Mouse (Mus musculus): ENCODE results near the gene Gm49336.

DNA sequence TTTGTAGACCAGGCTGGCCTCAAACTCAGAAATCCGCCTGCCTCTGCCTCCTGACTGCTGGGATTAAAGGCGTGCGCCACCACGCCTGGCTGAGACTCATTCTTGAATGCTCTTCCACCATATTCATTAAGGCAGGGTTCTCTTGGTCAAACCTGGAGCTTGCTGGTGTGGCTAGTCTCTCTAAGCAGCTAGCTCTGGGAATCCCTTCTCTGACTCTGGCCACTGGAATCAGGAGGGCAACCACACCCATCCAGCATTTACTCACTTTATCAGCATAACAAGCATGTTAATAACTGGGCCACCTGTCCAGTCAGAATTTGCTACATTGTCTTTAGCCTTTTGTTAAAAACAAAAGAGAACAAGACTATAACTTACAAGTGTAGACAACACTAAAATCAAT, 33.7 kb downstream of the Gm49336 start:
- no peak for TF ChIP-seq POLR2A (IDR thresholded peaks at IDR 0.05; ENCODE audit: extremely low read depth, insufficient read depth, low read length)
- TF ChIP-seq CTCF (IDR thresholded peaks at IDR 0.05; ENCODE audit: extremely low read depth, insufficient read depth, low read length), result no peak
